Mouse (Mus musculus): Measurements from ENCODE around the gene Slc29a2.

- no peak for TF ChIP-seq CTCF (IDR thresholded peaks at IDR 0.05; ENCODE audit: low read depth)
- no peak for TF ChIP-seq EP300 (optimal IDR thresholded peaks at IDR 0.05)
These were observed 34.5 kb downstream of the Slc29a2 start for GRCm38 (mm10) chr19:5057876-5058775.
